Mouse (Mus musculus) hematopoietic stem cell, adult 5-6 weeks (primary cell): ENCODE data around the gene Nodal. TPM values are rescaled to one million over a fixed set of nuclear protein-coding genes. Genes with fewer than 3 reads are reported as not detected.
A peak's percentile ranks its signal among the peaks of the same experiment; 100 is the strongest.

Experiments
- ATAC-seq, 2 experiments: fragments of 125-278 bp in 1 of 2; replicated peaks in 1 of 2; 2 replicates each; pipeline ENCODE4 v1.8.0; 2016 to 2017; ENCODE audit warnings: inconsistent platforms in 2 of 2, mild to moderate bottlenecking in 2 of 2, moderate number of reproducible peaks in 2 of 2, low read depth in 1 of 2, moderate TSS enrichment in 1 of 2; ENCODE audit not compliant: low FRiP score in 2 of 2, poor library complexity in 2 of 2, severe bottlenecking in 2 of 2, insufficient read depth in 1 of 2, low TSS enrichment in 1 of 2
- total RNA-seq: library from RNA; stranded (forward); fragments of 172-1452, 232-1000 nt; gene quantifications from 2 replicates; pipeline ENCODE4 v1.2.3, GENCODE M21; 2017

Nodal gene
- not detected in 2 replicates for total RNA-seq

- ATAC-seq, result no peak
Measured at GRCm38 (mm10) chr10:61417672-61418071, at the start of gene Nodal. Nodal (plus strand) TSS chr10:61417972.

GRCm38 (mm10) chr10:61369755-61370154 is 48.0 kb upstream of the Nodal start:
- ATAC-seq, result no peak

GRCm38 (mm10) chr10:61370273-61370979 is 47.3 kb upstream of the Nodal start:
- ATAC-seq, result no peak

GRCm38 (mm10) chr10:61371884-61372584 is 45.7 kb upstream of the Nodal start:
- no peak for ATAC-seq

- no peak for ATAC-seq
Measured at GRCm38 (mm10) chr10:61372585-61372923, 45.2 kb upstream of the Nodal start.

GRCm38 (mm10) chr10:61374076-61374475 is 43.7 kb upstream of the Nodal start:
- no peak; a peak in 1 of 4 replicates for ATAC-seq

- ATAC-seq, result no peak; a peak in 1 of 4 replicates
Measured at GRCm38 (mm10) chr10:61374771-61375481, 42.8 kb upstream of the Nodal start.

GRCm38 (mm10) chr10:61378050-61378449 is 39.7 kb upstream of the Nodal start:
- ATAC-seq, result no peak

- ATAC-seq, result no peak
Measured at GRCm38 (mm10) chr10:61378698-61379097, 39.1 kb upstream of the Nodal start.

- no peak for ATAC-seq
Measured at GRCm38 (mm10) chr10:61379340-61380040, 38.3 kb upstream of the Nodal start.

- no peak; a peak in 1 of 4 replicates for ATAC-seq
Measured at GRCm38 (mm10) chr10:61380186-61380585, 37.6 kb upstream of the Nodal start.

- ATAC-seq, result no peak
Measured at GRCm38 (mm10) chr10:61381823-61382222, 35.9 kb upstream of the Nodal start.

- ATAC-seq, result no peak
Measured at GRCm38 (mm10) chr10:61382281-61382731, 35.5 kb upstream of the Nodal start.

GRCm38 (mm10) chr10:61383021-61383714 is 34.6 kb upstream of the Nodal start, which contains the start of gene Pald1:
Pald1 (minus strand) TSS chr10:61383530.
- ATAC-seq, result 0 out of 4 replicates have a peak, but pooled peaks of 1 of the 2 experiments have one; percentile 1

GRCm38 (mm10) chr10:61383715-61384047 is 34.1 kb upstream of the Nodal start:
- peak in 1 of 2 experiments; percentile 43; a peak in 3 of 4 replicates for ATAC-seq

- ATAC-seq, result no peak
Measured at GRCm38 (mm10) chr10:61385174-61385573, 32.6 kb upstream of the Nodal start.

GRCm38 (mm10) chr10:61386284-61386683 is 31.5 kb upstream of the Nodal start:
- no peak for ATAC-seq
